32 mouse cellular contexts compared by ENCODE assay signal in genomic region chr3:149413114-149413513, GRCm38 (mm10).
"Had no signal": no experiment of that assay in that cellular context is flagged by ENCODE, and none has a peak within 500 bp of the region (broad histone marks: within the 10 kb centered on the region; RNA-seq: fewer than 3 reads in every experiment).

No protein-coding gene starts in this region.

- H3K9ac ChIP-seq: limb, embryonic 12.5 days; limb, embryonic 13.5 days; limb, embryonic 15.5 days; liver, embryonic 12.5 days; liver, embryonic 13.5 days; liver, embryonic 14.5 days; liver, embryonic 15.5 days; liver, postnatal 0 days; lung, embryonic 14.5 days; lung, embryonic 15.5 days; midbrain, embryonic 12.5 days; midbrain, embryonic 13.5 days; neural tube, embryonic 12.5 days; neural tube, embryonic 13.5 days had no signal

- H3K9me3 ChIP-seq: limb, embryonic 10.5 days; limb, embryonic 12.5 days; limb, embryonic 13.5 days; limb, embryonic 15.5 days; liver, embryonic 12.5 days; liver, embryonic 13.5 days; liver, embryonic 15.5 days; lung, embryonic 15.5 days; midbrain, embryonic 10.5 days; midbrain, embryonic 12.5 days; midbrain, embryonic 13.5 days; neural tube, embryonic 12.5 days; neural tube, embryonic 13.5 days had no signal

- H3K27me3 ChIP-seq: limb, embryonic 15.5 days; liver, embryonic 12.5 days; liver, embryonic 13.5 days; liver, embryonic 15.5 days; lung, embryonic 15.5 days; megakaryocyte, embryonic 14.5 days; midbrain, embryonic 12.5 days; midbrain, embryonic 13.5 days; neural tube, embryonic 12.5 days; neural tube, embryonic 13.5 days had no signal

- H3K4me2 ChIP-seq: limb, embryonic 12.5 days; limb, embryonic 13.5 days; limb, embryonic 15.5 days; liver, embryonic 11.5 days; liver, embryonic 12.5 days; liver, embryonic 13.5 days; liver, embryonic 15.5 days; lung, embryonic 14.5 days; lung, embryonic 15.5 days; midbrain, embryonic 12.5 days; midbrain, embryonic 13.5 days; neural tube, embryonic 12.5 days; neural tube, embryonic 13.5 days had no signal

- H3K4me3 ChIP-seq: left cerebral cortex, adult 2 months; limb, embryonic 10.5 days; limb, embryonic 12.5 days; limb, embryonic 13.5 days; limb, embryonic 15.5 days; liver, embryonic 12.5 days; liver, embryonic 13.5 days; liver, embryonic 15.5 days; lung, embryonic 15.5 days; megakaryocyte, embryonic 14.5 days; midbrain, embryonic 10.5 days; midbrain, embryonic 12.5 days; midbrain, embryonic 13.5 days; myocyte; neural tube, embryonic 12.5 days; neural tube, embryonic 13.5 days had no signal

- H3K4me1 ChIP-seq: limb, embryonic 15.5 days; liver, embryonic 12.5 days; liver, embryonic 13.5 days; liver, embryonic 15.5 days; lung, embryonic 15.5 days; megakaryocyte, embryonic 14.5 days; midbrain, embryonic 12.5 days; midbrain, embryonic 13.5 days; neural tube, embryonic 12.5 days; neural tube, embryonic 13.5 days had no signal

- H3K27ac ChIP-seq: left cerebral cortex, adult 2 months; limb, embryonic 10.5 days; limb, embryonic 12.5 days; limb, embryonic 13.5 days; limb, embryonic 15.5 days; liver, embryonic 12.5 days; liver, embryonic 13.5 days; liver, embryonic 14.5 days; liver, embryonic 15.5 days; lung, embryonic 15.5 days; macrophage; midbrain, embryonic 10.5 days; midbrain, embryonic 12.5 days; midbrain, embryonic 13.5 days; neural tube, embryonic 12.5 days; neural tube, embryonic 13.5 days had no signal

- DNase-seq: left cerebral cortex, postnatal 4 days; liver; liver, embryonic 13.5 days; liver, postnatal 0 days; lung, adult 18-20 months; lung, adult 2 months; lung, embryonic 14.5 days; lung, postnatal 10 days; lung, postnatal 14 days; lung, postnatal 36 days; lung, postnatal 4 days; midbrain, embryonic 14.5 days had no signal

- H3K36me3 ChIP-seq: limb, embryonic 10.5 days; limb, embryonic 12.5 days; limb, embryonic 13.5 days; limb, embryonic 15.5 days; liver, embryonic 12.5 days; liver, embryonic 13.5 days; liver, embryonic 15.5 days; lung, embryonic 15.5 days; midbrain, embryonic 10.5 days; midbrain, embryonic 12.5 days; midbrain, embryonic 13.5 days; neural tube, embryonic 12.5 days; neural tube, embryonic 13.5 days had no signal

- ATAC-seq: liver, embryonic 12.5 days; liver, postnatal 0 days; lung, postnatal 0 days; midbrain, embryonic 13.5 days; midbrain, embryonic 16.5 days had no signal
